Mouse (Mus musculus): ENCODE data around the gene Ttc25. TPM values are rescaled to one million over a fixed set of nuclear protein-coding genes. Genes with fewer than 3 reads are reported as not detected.

Ttc25 gene
- total RNA-seq, 1 experiment, result 3.4 TPM

GRCm38 (mm10) chr11:100564703-100565102, 19.3 kb downstream of the Ttc25 start:
- in situ Hi-C loops (cut with MboI; ENCODE audit: low sequenced_read_pairs in 2 of 2, unreplicated experiment in 2 of 2), result no loop called here
- H3K4me1 ChIP-seq (ENCODE audit: control insufficient read depth in 2 of 2, insufficient read depth in 2 of 2, low read length in 2 of 2, poor library complexity in 1 of 2), result peaks cover 3 to 4% of the 10 kb centered on the region in 2 experiments; a peak in 3 of 4 replicates
- no peak for DNase-seq (ENCODE audit: low read depth, low spot score)
- H3K9ac ChIP-seq (ENCODE audit: insufficient read depth, low read depth, low read length, poor library complexity, severe bottlenecking), result no peak overlapping the region
- no peak overlapping the region for H3K27ac ChIP-seq (ENCODE audit: insufficient read depth, low read depth, low read length, poor library complexity, severe bottlenecking)
- TF ChIP-seq ZNF384 (IDR thresholded peaks at IDR 0.05; ENCODE audit: low read depth, low read length) (no peak), MAFK (IDR thresholded peaks at IDR 0.05; ENCODE audit: insufficient read depth, low read depth, low read length) (no peak), HCFC1 (IDR thresholded peaks at IDR 0.05; ENCODE audit: borderline replicate concordance, insufficient read depth, low read length) (no peak), CHD2 (IDR thresholded peaks at IDR 0.05; ENCODE audit: low read depth, low read length) (no peak)
- no peaks in the 10 kb centered on the region for H3K36me3 ChIP-seq (ENCODE audit: control insufficient read depth, insufficient read depth, low read length, poor library complexity, severe bottlenecking)
- no peaks in the 10 kb centered on the region for H3K9me3 ChIP-seq (ENCODE audit: control insufficient read depth, insufficient read depth, low read depth, low read length)
- no peak overlapping the region for H3K4me3 ChIP-seq (ENCODE audit: insufficient read depth in 1 of 2, low read depth in 1 of 2, low read length in 2 of 2, poor library complexity in 1 of 2, severe bottlenecking in 1 of 2)

DNA sequence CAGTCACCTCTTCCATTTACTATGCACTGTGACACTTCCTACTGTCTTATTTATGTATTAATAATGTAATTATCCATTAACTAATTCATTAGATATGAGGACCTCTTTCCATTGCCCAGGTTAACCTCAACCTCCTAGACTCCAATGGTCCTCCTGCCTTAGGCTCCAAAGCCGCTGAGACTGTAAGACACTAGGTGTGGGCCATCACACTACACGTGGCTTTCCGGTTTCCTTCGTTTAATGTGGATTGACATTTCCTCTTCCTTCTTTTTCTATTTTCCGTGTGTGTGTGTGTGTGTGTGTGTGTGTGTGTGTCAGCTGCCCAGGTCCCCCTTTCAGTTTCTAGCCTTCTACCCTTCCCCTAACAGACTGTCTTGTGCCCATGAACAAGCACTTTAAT, 21.8 kb downstream of the Ttc25 start:
- Histone ChIP-seq H3K4me3 (ENCODE audit: insufficient read depth in 1 of 2, low read depth in 1 of 2, low read length in 2 of 2, poor library complexity in 1 of 2, severe bottlenecking in 1 of 2) (no peak overlapping the region), H3K36me3 (ENCODE audit: control insufficient read depth, insufficient read depth, low read length, poor library complexity, severe bottlenecking) (no peaks in the 10 kb centered on the region), H3K4me1 (ENCODE audit: control insufficient read depth in 2 of 2, insufficient read depth in 2 of 2, low read length in 2 of 2, poor library complexity in 1 of 2) (peaks cover 0 to 4% of the 10 kb centered on the region in 2 experiments; a peak in 2 of 4 replicates), H3K27ac (ENCODE audit: insufficient read depth, low read depth, low read length, poor library complexity, severe bottlenecking) (no peak overlapping the region), H3K9me3 (ENCODE audit: control insufficient read depth, insufficient read depth, low read depth, low read length) (no peaks in the 10 kb centered on the region), H3K9ac (ENCODE audit: insufficient read depth, low read depth, low read length, poor library complexity, severe bottlenecking) (no peak overlapping the region)
- TF ChIP-seq CHD2 (IDR thresholded peaks at IDR 0.05; ENCODE audit: low read depth, low read length), result no peak
- TF ChIP-seq ZC3H11A (IDR thresholded peaks at IDR 0.05; ENCODE audit: borderline replicate concordance, low read depth, low read length), result no peak
- no peak for TF ChIP-seq MAFK (IDR thresholded peaks at IDR 0.05; ENCODE audit: insufficient read depth, low read depth, low read length)
- TF ChIP-seq HCFC1 (IDR thresholded peaks at IDR 0.05; ENCODE audit: borderline replicate concordance, insufficient read depth, low read length), result no peak
- TF ChIP-seq ZNF384 (IDR thresholded peaks at IDR 0.05; ENCODE audit: low read depth, low read length), result no peak
- in situ Hi-C loops (cut with MboI; ENCODE audit: low sequenced_read_pairs in 2 of 2, unreplicated experiment in 2 of 2), result no loop called here
- no peak for DNase-seq (ENCODE audit: low read depth, low spot score)

DNA sequence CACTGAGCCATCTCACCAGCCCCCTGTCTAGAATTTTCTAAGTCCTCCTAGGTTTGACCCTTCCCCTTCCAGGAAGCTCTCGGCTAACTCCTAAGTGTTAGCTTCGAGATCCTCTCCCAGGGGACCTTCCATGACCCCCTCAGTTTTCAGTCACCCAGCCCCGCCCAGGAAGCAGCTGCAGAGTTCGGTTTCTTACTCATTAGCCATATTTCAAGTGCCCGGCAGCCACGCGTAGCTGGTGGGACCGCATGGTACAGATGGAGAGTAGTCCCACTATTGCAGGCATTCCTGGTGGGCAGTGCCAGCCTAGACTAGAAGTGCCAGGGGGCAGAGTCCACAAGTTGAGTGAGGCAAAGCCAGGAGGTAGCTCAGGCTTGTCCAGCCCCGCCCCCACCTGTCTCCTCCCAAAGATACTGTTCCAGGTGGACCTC, 22.4 kb downstream of the Ttc25 start:
- H3K27ac ChIP-seq (ENCODE audit: insufficient read depth, low read depth, low read length, poor library complexity, severe bottlenecking), result no peak overlapping the region
- peaks cover 0 to 4% of the 10 kb centered on the region in 2 experiments; a peak in 2 of 4 replicates for H3K4me1 ChIP-seq (ENCODE audit: control insufficient read depth in 2 of 2, insufficient read depth in 2 of 2, low read length in 2 of 2, poor library complexity in 1 of 2)
- no peak overlapping the region for H3K4me3 ChIP-seq (ENCODE audit: insufficient read depth in 1 of 2, low read depth in 1 of 2, low read length in 2 of 2, poor library complexity in 1 of 2, severe bottlenecking in 1 of 2)
- H3K9ac ChIP-seq (ENCODE audit: insufficient read depth, low read depth, low read length, poor library complexity, severe bottlenecking), result no peak overlapping the region
- H3K36me3 ChIP-seq (ENCODE audit: control insufficient read depth, insufficient read depth, low read length, poor library complexity, severe bottlenecking), result no peaks in the 10 kb centered on the region
- in situ Hi-C loops (cut with MboI; ENCODE audit: low sequenced_read_pairs in 2 of 2, unreplicated experiment in 2 of 2), result no loop called here
- H3K9me3 ChIP-seq (ENCODE audit: control insufficient read depth, insufficient read depth, low read depth, low read length), result no peaks in the 10 kb centered on the region
- no peak for DNase-seq (ENCODE audit: low read depth, low spot score)
- TF ChIP-seq HCFC1 (IDR thresholded peaks at IDR 0.05; ENCODE audit: borderline replicate concordance, insufficient read depth, low read length) (no peak), ZNF384 (IDR thresholded peaks at IDR 0.05; ENCODE audit: low read depth, low read length) (no peak), CHD2 (IDR thresholded peaks at IDR 0.05; ENCODE audit: low read depth, low read length) (no peak), ZC3H11A (IDR thresholded peaks at IDR 0.05; ENCODE audit: borderline replicate concordance, low read depth, low read length) (no peak), MAFK (IDR thresholded peaks at IDR 0.05; ENCODE audit: insufficient read depth, low read depth, low read length) (no peak)

- DNase-seq (ENCODE audit: low read depth, low spot score), result no peak
- TF ChIP-seq MAFK (IDR thresholded peaks at IDR 0.05; ENCODE audit: insufficient read depth, low read depth, low read length) (no peak), ZC3H11A (IDR thresholded peaks at IDR 0.05; ENCODE audit: borderline replicate concordance, low read depth, low read length) (no peak), CHD2 (IDR thresholded peaks at IDR 0.05; ENCODE audit: low read depth, low read length) (no peak), ZNF384 (IDR thresholded peaks at IDR 0.05; ENCODE audit: low read depth, low read length) (no peak), HCFC1 (IDR thresholded peaks at IDR 0.05; ENCODE audit: borderline replicate concordance, insufficient read depth, low read length) (no peak)
- Histone ChIP-seq H3K36me3 (ENCODE audit: control insufficient read depth, insufficient read depth, low read length, poor library complexity, severe bottlenecking) (no peaks in the 10 kb centered on the region), H3K27ac (ENCODE audit: insufficient read depth, low read depth, low read length, poor library complexity, severe bottlenecking) (no peak overlapping the region), H3K9ac (ENCODE audit: insufficient read depth, low read depth, low read length, poor library complexity, severe bottlenecking) (no peak overlapping the region), H3K4me1 (ENCODE audit: control insufficient read depth in 2 of 2, insufficient read depth in 2 of 2, low read length in 2 of 2, poor library complexity in 1 of 2) (peaks cover 0 to 4% of the 10 kb centered on the region in 2 experiments; a peak in 2 of 4 replicates), H3K9me3 (ENCODE audit: control insufficient read depth, insufficient read depth, low read depth, low read length) (no peaks in the 10 kb centered on the region), H3K4me3 (ENCODE audit: insufficient read depth in 1 of 2, low read depth in 1 of 2, low read length in 2 of 2, poor library complexity in 1 of 2, severe bottlenecking in 1 of 2) (no peak overlapping the region)
- in situ Hi-C loops (cut with MboI; ENCODE audit: low sequenced_read_pairs in 2 of 2, unreplicated experiment in 2 of 2), result no loop called here
Observed at GRCm38 (mm10) chr11:100568692-100569091, 23.3 kb downstream of the Ttc25 start.

GRCm38 (mm10) chr11:100569789-100570188, 24.4 kb downstream of the Ttc25 start:
- Histone ChIP-seq H3K4me1 (ENCODE audit: control insufficient read depth in 2 of 2, insufficient read depth in 2 of 2, low read length in 2 of 2, poor library complexity in 1 of 2) (no peaks in the 10 kb centered on the region), H3K27ac (ENCODE audit: insufficient read depth, low read depth, low read length, poor library complexity, severe bottlenecking) (no peak overlapping the region), H3K4me3 (ENCODE audit: insufficient read depth in 1 of 2, low read depth in 1 of 2, low read length in 2 of 2, poor library complexity in 1 of 2, severe bottlenecking in 1 of 2) (no peak overlapping the region), H3K36me3 (ENCODE audit: control insufficient read depth, insufficient read depth, low read length, poor library complexity, severe bottlenecking) (no peaks in the 10 kb centered on the region), H3K9me3 (ENCODE audit: control insufficient read depth, insufficient read depth, low read depth, low read length) (no peaks in the 10 kb centered on the region), H3K9ac (ENCODE audit: insufficient read depth, low read depth, low read length, poor library complexity, severe bottlenecking) (no peak overlapping the region)
- in situ Hi-C loops (cut with MboI; ENCODE audit: low sequenced_read_pairs in 2 of 2, unreplicated experiment in 2 of 2), result loop anchor here in 1 of 2 experiments (5.0 kb wide), 1 partner anchor 128 kb away; no protein-coding TSS in a partner anchor
- DNase-seq (ENCODE audit: low read depth, low spot score), result no peak
- TF ChIP-seq ZNF384 (IDR thresholded peaks at IDR 0.05; ENCODE audit: low read depth, low read length) (no peak), MAFK (IDR thresholded peaks at IDR 0.05; ENCODE audit: insufficient read depth, low read depth, low read length) (no peak), HCFC1 (IDR thresholded peaks at IDR 0.05; ENCODE audit: borderline replicate concordance, insufficient read depth, low read length) (no peak), CHD2 (IDR thresholded peaks at IDR 0.05; ENCODE audit: low read depth, low read length) (no peak)

Data from ES-E14 (cell line).